Mouse (Mus musculus) CH12.LX (cell line): ENCODE measurements around the gene Jmjd1c. TPM values are rescaled to one million over a fixed set of nuclear protein-coding genes. Genes with fewer than 3 reads are reported as not detected.

ENCODE experiments used
- DNase-seq: peaks from one replicate; pipeline ENCODE4 v3.0.0-alpha.2; 2013; ENCODE audit errors: extremely low read depth
- H3K27ac ChIP-seq: 2 replicates; pipeline ENCODE4 v1.5.1; 2012; ENCODE audit warnings: low read depth, mild to moderate bottlenecking, control low read depth, moderate library complexity; ENCODE audit not compliant: insufficient read depth
- H3K27me3 ChIP-seq: replicated peaks from 2 replicates; pipeline ENCODE3; 2012; ENCODE audit warnings: inconsistent platforms
- H3K36me3 ChIP-seq, 2 experiments: replicated peaks in 1 of 2; 2 replicates each; pipeline versions ENCODE3 to v1.6.1; 2012; ENCODE audit warnings: inconsistent platforms in 1 of 2, low read length in 1 of 2, mild to moderate bottlenecking in 1 of 2, mixed read lengths in 1 of 2, moderate library complexity in 1 of 2; ENCODE audit not compliant: control insufficient read depth in 1 of 2, insufficient read depth in 1 of 2
- H3K4me1 ChIP-seq, 2 experiments: 2 replicates each; pipeline ENCODE4 v1.6.1; 2012; ENCODE audit warnings: inconsistent platforms in 1 of 2, moderate library complexity in 1 of 2; ENCODE audit not compliant: insufficient read depth in 2 of 2, control insufficient read depth in 1 of 2
- H3K4me2 ChIP-seq: 2 replicates; pipeline ENCODE4 v1.6.1; 2012; ENCODE audit warnings: low read depth, mild to moderate bottlenecking, control low read depth; ENCODE audit not compliant: poor library complexity, insufficient read depth, severe bottlenecking
- H3K4me3 ChIP-seq, 3 experiments: fragments of 150-350 bp in 1 of 3; sonication (generic) in 1 of 3; replicated peaks in 1 of 3; 2 replicates each; pipeline versions ENCODE3 to v1.5.1; 2011 to 2012; ENCODE audit warnings: low read depth in 2 of 3, low read length in 2 of 3, mild to moderate bottlenecking in 2 of 3, moderate library complexity in 2 of 3, control low read depth in 1 of 3, improper control_type of control experiment in 1 of 3, inconsistent platforms in 1 of 3, mixed read lengths in 1 of 3; ENCODE audit not compliant: poor library complexity in 1 of 3
- H3K79me2 ChIP-seq: replicated peaks from 2 replicates; pipeline ENCODE4 v1.6.1; 2012; ENCODE audit warnings: mild to moderate bottlenecking, moderate library complexity; ENCODE audit not compliant: control insufficient read depth, poor library complexity, insufficient read depth, severe bottlenecking; ENCODE audit errors: extremely low read depth
- H3K9ac ChIP-seq: 2 replicates; pipeline ENCODE4 v1.6.1; 2012; ENCODE audit warnings: low read depth, mild to moderate bottlenecking, control low read depth, moderate library complexity; ENCODE audit not compliant: insufficient read depth
- H3K9me3 ChIP-seq: replicated peaks from 2 replicates; pipeline ENCODE3; 2012; ENCODE audit warnings: low read length, inconsistent platforms, mixed read lengths
- CHD1 ChIP-seq: IDR thresholded peaks from 2 replicates; pipeline ENCODE4 v1.6.1; 2012; ENCODE audit warnings: low read depth, low read length, improper control_type of control experiment, inconsistent platforms
- CHD2 ChIP-seq: IDR thresholded peaks from 2 replicates; pipeline ENCODE4 v1.6.1; 2011; ENCODE audit warnings: low read length, improper control_type of control experiment
- CTCF ChIP-seq, 2 experiments: IDR thresholded peaks in 1 of 2; conservative IDR thresholded peaks in 1 of 2; 2 replicates each; pipeline ENCODE4 v1.5.1; 2011 to 2012; ENCODE audit warnings: low read depth in 2 of 2, low read length in 2 of 2, improper control_type of control experiment in 1 of 2, inconsistent platforms in 1 of 2, mild to moderate bottlenecking in 1 of 2, moderate library complexity in 1 of 2
- EP300 ChIP-seq: IDR thresholded peaks from 2 replicates; pipeline ENCODE4 v1.6.1; 2011; ENCODE audit warnings: low read length, improper control_type of control experiment
- ETS1 ChIP-seq: conservative IDR thresholded peaks from 2 replicates; pipeline ENCODE4 v1.6.1; 2012; ENCODE audit warnings: low read depth, mild to moderate bottlenecking, inconsistent platforms, low read length, improper control_type of control experiment, moderate library complexity
- IRF4 ChIP-seq: IDR thresholded peaks from 2 replicates; pipeline ENCODE4 v1.6.1; 2014; ENCODE audit warnings: low read depth, mild to moderate bottlenecking, inconsistent platforms, low read length, improper control_type of control experiment
- JUN ChIP-seq: IDR thresholded peaks from 2 replicates; pipeline ENCODE4 v1.6.1; 2011; ENCODE audit warnings: low read depth, mild to moderate bottlenecking, low read length, improper control_type of control experiment, moderate library complexity; ENCODE audit not compliant: insufficient read depth
- KAT2A ChIP-seq: IDR thresholded peaks from 2 replicates; pipeline ENCODE4 v1.6.1; 2012; ENCODE audit warnings: low read length, improper control_type of control experiment, inconsistent platforms; ENCODE audit not compliant: insufficient replicate concordance
- MAFK ChIP-seq: IDR thresholded peaks from 2 replicates; pipeline ENCODE4 v1.6.1; 2011; ENCODE audit warnings: low read length, improper control_type of control experiment; ENCODE audit not compliant: insufficient replicate concordance
- MAX ChIP-seq: IDR thresholded peaks from 2 replicates; pipeline ENCODE4 v1.6.1; 2011; ENCODE audit warnings: low read length, improper control_type of control experiment
- MXI1 ChIP-seq: IDR thresholded peaks from 2 replicates; pipeline ENCODE4 v1.6.1; 2011; ENCODE audit warnings: mild to moderate bottlenecking, low read depth, low read length, improper control_type of control experiment
- NELFE ChIP-seq: IDR thresholded peaks from 2 replicates; pipeline ENCODE4 v1.6.1; 2011; ENCODE audit warnings: low read depth, low read length, improper control_type of control experiment
- NRF1 ChIP-seq: IDR thresholded peaks from 2 replicates; pipeline ENCODE4 v1.6.1; 2014; ENCODE audit warnings: low read depth, mild to moderate bottlenecking, inconsistent platforms, low read length, improper control_type of control experiment, moderate library complexity
- PAX5 ChIP-seq: IDR thresholded peaks from 2 replicates; pipeline ENCODE4 v1.6.1; 2012; ENCODE audit warnings: low read length, inconsistent platforms, mixed read lengths
- POLR2AphosphoS2 ChIP-seq: IDR thresholded peaks from 2 replicates; pipeline ENCODE4 v1.6.1; 2011; ENCODE audit warnings: low read depth, low read length, improper control_type of control experiment
- RAD21 ChIP-seq: IDR thresholded peaks from 2 replicates; pipeline ENCODE4 v1.6.1; 2011; ENCODE audit warnings: low read depth, mild to moderate bottlenecking, low read length, improper control_type of control experiment, moderate library complexity
- TCF12 ChIP-seq: IDR thresholded peaks from 2 replicates; pipeline ENCODE4 v1.6.1; 2014; ENCODE audit warnings: low read depth, mild to moderate bottlenecking, inconsistent platforms, low read length, improper control_type of control experiment
- UBTF ChIP-seq: IDR thresholded peaks from 2 replicates; pipeline ENCODE4 v1.6.1; 2012; ENCODE audit warnings: low read depth, mild to moderate bottlenecking, inconsistent platforms, low read length, improper control_type of control experiment, moderate library complexity
- ZC3H11A ChIP-seq: IDR thresholded peaks from 2 replicates; pipeline ENCODE4 v1.6.1; 2012; ENCODE audit warnings: low read depth, mild to moderate bottlenecking, inconsistent platforms, low read length, improper control_type of control experiment
- ZMIZ1 ChIP-seq: IDR thresholded peaks from 2 replicates; pipeline ENCODE4 v1.6.1; 2012; ENCODE audit warnings: low read depth, mild to moderate bottlenecking, inconsistent platforms, low read length, improper control_type of control experiment
- dilution Hi-C: fragments of 300-500 bp; cut with MboI; formaldehyde crosslinking; loops from 2 replicates; pipeline ENCODE4 v1.14.3; 2020; ENCODE audit warnings: low sequenced_read_pairs; ENCODE audit not compliant: extremely low pct_unique_long_range_greater_than_20kb, extremely low pct_ligation_motif_present
- in situ Hi-C: fragments of 300-500 bp; cut with MboI; formaldehyde crosslinking; loops from 3 replicates; pipeline ENCODE4 v1.14.3; 2019; ENCODE audit warnings: low sequenced_read_pairs, low pct_ligation_motif_present, low pct_unique_long_range_greater_than_20kb, mixed read lengths
- polyA plus RNA-seq: library from polyadenylated mRNA; unstranded; fragments of >175 nt; gene quantifications from 2 replicates; pipeline ENCODE4 v1.2.1, GENCODE M21; 2012; ENCODE audit warnings: low read depth; ENCODE audit not compliant: insufficient read length
- total RNA-seq, 2 experiments: library from RNA; depleted of rRNA; stranded (reverse); fragments of 300-350 nt in 1 of 2; fragments of >200 nt in 1 of 2; gene quantifications; 2 replicates each; pipeline ENCODE4 v1.2.3; 2012 to 2014

The Jmjd1c gene
- total and polyA plus RNA-seq, 3 experiments: 41.2 to 50.1 (median 41.6) TPM

DNA sequence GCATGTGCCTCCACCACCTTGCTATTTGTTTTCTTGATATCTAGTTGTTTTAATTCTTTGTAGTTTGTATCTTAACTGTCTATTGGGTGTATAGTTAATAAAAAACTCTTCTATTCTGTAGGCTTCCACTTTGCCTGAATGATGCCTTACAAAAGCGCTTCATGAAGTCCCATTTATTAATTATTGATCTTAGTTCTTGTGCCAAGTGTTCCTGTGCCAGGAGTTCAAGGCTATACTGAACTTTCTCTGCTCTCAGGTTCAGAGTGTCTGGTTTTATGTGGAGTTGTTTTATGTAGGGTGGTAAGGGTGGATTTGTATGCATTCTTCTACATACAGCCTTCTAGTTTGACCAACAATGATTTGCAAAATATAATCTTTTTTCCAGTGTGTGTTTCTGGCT, 99.7 kb downstream of the Jmjd1c start:
- no peaks in the 10 kb centered on the region for H3K27me3 ChIP-seq
- H3K4me2 ChIP-seq: no peak overlapping the region
- no peak overlapping the region for H3K27ac ChIP-seq
- DNase-seq: no peak
- H3K36me3 ChIP-seq: peaks cover 26 to 72% of the 10 kb centered on the region in 2 experiments
- in situ Hi-C loops: no loop called here
- peaks cover 15 to 73% of the 10 kb centered on the region in 2 experiments for H3K4me1 ChIP-seq
- peaks cover 90% of the 10 kb centered on the region for H3K79me2 ChIP-seq
- H3K9me3 ChIP-seq: peaks cover 4% of the 10 kb centered on the region
- dilution Hi-C loops: no loop called here
- no peak overlapping the region for H3K4me3 ChIP-seq
- TF ChIP-seq NRF1 (no peak), TCF12 (no peak), MXI1 (no peak), MAFK (no peak), EP300 (no peak), ZMIZ1 (no peak), CHD1 (no peak), KAT2A (no peak), CHD2 (no peak), POLR2AphosphoS2 (no peak), RAD21 (no peak), NELFE (no peak), ETS1 (no peak), IRF4 (no peak), UBTF (no peak), ZC3H11A (no peak), PAX5 (no peak), MAX (no peak), JUN (no peak), CTCF (conservative IDR thresholded peaks at IDR 0.05 in 1 of 2, IDR thresholded peaks at IDR 0.05 in 1 of 2; ENCODE audit: low read depth in 2 of 2, low read length in 2 of 2) (no peak)
- no peak overlapping the region for H3K9ac ChIP-seq

DNA sequence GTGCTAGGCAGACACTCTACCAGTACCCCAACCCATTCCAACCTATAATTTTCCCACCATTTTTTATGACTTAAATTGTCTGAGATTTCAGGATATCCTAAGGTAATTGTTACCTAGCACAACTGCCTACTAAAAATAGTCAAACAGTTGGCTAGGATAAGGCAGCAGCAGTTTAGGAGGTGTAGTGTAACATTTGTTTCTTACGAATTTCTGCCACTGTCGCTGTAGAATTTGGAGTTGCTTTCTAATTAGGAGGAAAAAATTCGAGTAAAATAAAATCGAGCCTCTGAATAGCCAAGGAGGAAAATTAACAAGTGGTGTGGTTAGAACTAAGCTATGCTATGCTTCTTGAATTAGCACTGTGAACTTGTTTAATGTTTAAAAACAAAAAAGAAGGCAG, 101.3 kb downstream of the Jmjd1c start:
- H3K9me3 ChIP-seq: peaks cover 3% of the 10 kb centered on the region
- H3K27me3 ChIP-seq: no peaks in the 10 kb centered on the region
- H3K36me3 ChIP-seq: peaks cover 27 to 63% of the 10 kb centered on the region in 2 experiments
- 0 out of 2 replicates have a peak overlapping the region, but pooled peaks have one; percentile 0 for H3K27ac ChIP-seq
- peaks cover 19 to 82% of the 10 kb centered on the region in 2 experiments for H3K4me1 ChIP-seq
- no peak overlapping the region for H3K4me3 ChIP-seq
- dilution Hi-C loops (no loop called here), in situ Hi-C loops (no loop called here)
- DNase-seq: no peak
- H3K79me2 ChIP-seq: peaks cover 88% of the 10 kb centered on the region
- peak overlapping the region; percentile 19 for H3K4me2 ChIP-seq
- TF ChIP-seq ZC3H11A (no peak), ZMIZ1 (no peak), ETS1 (no peak), NELFE (no peak), CTCF (conservative IDR thresholded peaks at IDR 0.05 in 1 of 2, IDR thresholded peaks at IDR 0.05 in 1 of 2; ENCODE audit: low read depth in 2 of 2, low read length in 2 of 2) (no peak), UBTF (no peak), NRF1 (no peak)
- no peak overlapping the region; the same call in 1 of the 2 replicates for H3K9ac ChIP-seq
